Mouse (Mus musculus): ENCODE measurements around the gene Ptges3l. TPM values are rescaled to one million over a fixed set of nuclear protein-coding genes. Genes with fewer than 3 reads are reported as not detected.
A peak's percentile ranks its signal among the peaks of the same experiment; 100 is the strongest.
"Not testable (repeated sequence)": the region's sequence is repeated elsewhere in the genome, so short reads cannot be mapped to it uniquely, and the experiment has no call there.

The Ptges3l gene
- polyA plus RNA-seq, 2 experiments from 2014 or later, result 1.7 to 2.1 TPM

GRCm38 (mm10) chr11:101455627-101456026 is 30.5 kb upstream of the Ptges3l start:
- ATAC-seq, result no peak

GRCm38 (mm10) chr11:101454702-101455101 is 29.6 kb upstream of the Ptges3l start:
- ATAC-seq, result no peak

- ATAC-seq, result no peak
Measured at GRCm38 (mm10) chr11:101452093-101452774, 27.1 kb upstream of the Ptges3l start.

GRCm38 (mm10) chr11:101451536-101451935 is 26.4 kb upstream of the Ptges3l start:
- ATAC-seq, result no peak

GRCm38 (mm10) chr11:101450394-101450793 is 25.3 kb upstream of the Ptges3l start:
- ATAC-seq, result no peak

GRCm38 (mm10) chr11:101449596-101449995 is 24.5 kb upstream of the Ptges3l start:
- ATAC-seq, result not testable (repeated sequence)

- ATAC-seq, result peak; percentile 19
Measured at GRCm38 (mm10) chr11:101448899-101449298, 23.8 kb upstream of the Ptges3l start.

GRCm38 (mm10) chr11:101448274-101448746 is 23.2 kb upstream of the Ptges3l start, which contains the start of gene Ifi35:
Ifi35 (plus strand) TSS chr11:101448407.
- ATAC-seq, result peak; percentile 96

- no peak for ATAC-seq
Measured at GRCm38 (mm10) chr11:101447786-101448185, 22.7 kb upstream of the Ptges3l start.

GRCm38 (mm10) chr11:101446860-101447259 is 21.7 kb upstream of the Ptges3l start:
- ATAC-seq, result not testable (repeated sequence)

- ATAC-seq, result no peak
Measured at GRCm38 (mm10) chr11:101446319-101446718, 21.2 kb upstream of the Ptges3l start.

GRCm38 (mm10) chr11:101442760-101443159 is 17.6 kb upstream of the Ptges3l start:
- ATAC-seq, result no peak

GRCm38 (mm10) chr11:101442127-101442693 is 17.1 kb upstream of the Ptges3l start, which contains the start of gene Rpl27:
Rpl27 (plus strand) TSS chr11:101442298.
- ATAC-seq, result peak; percentile 97

GRCm38 (mm10) chr11:101441450-101442126 is 16.5 kb upstream of the Ptges3l start:
- not testable (repeated sequence) for ATAC-seq

GRCm38 (mm10) chr11:101438006-101438405 is 12.9 kb upstream of the Ptges3l start:
- ATAC-seq, result not testable (repeated sequence)

GRCm38 (mm10) chr11:101436916-101437315 is 11.8 kb upstream of the Ptges3l start:
- no peak for ATAC-seq

GRCm38 (mm10) chr11:101435831-101436230 is 10.7 kb upstream of the Ptges3l start:
- ATAC-seq, result no peak

GRCm38 (mm10) chr11:101433396-101433795 is 8.3 kb upstream of the Ptges3l start:
- no peak for ATAC-seq

- no peak for ATAC-seq
Measured at GRCm38 (mm10) chr11:101431327-101431726, 6.2 kb upstream of the Ptges3l start.

- ATAC-seq, result no peak
Measured at GRCm38 (mm10) chr11:101426165-101426564, 1.0 kb upstream of the Ptges3l start.

GRCm38 (mm10) chr11:101424105-101424851 is 855 bp downstream of the Ptges3l start, which contains the start of gene Gm27029:
Gm27029 (minus strand) TSS chr11:101424796.
- ATAC-seq, result peak; percentile 5

- ATAC-seq, result no peak
Measured at GRCm38 (mm10) chr11:101420148-101420547, 5.0 kb downstream of the Ptges3l start.

GRCm38 (mm10) chr11:101419610-101420009 is 5.5 kb downstream of the Ptges3l start:
- no peak for ATAC-seq
